Mouse (Mus musculus) kidney, embryonic 14.5 days (tissue): Measurements from ENCODE around the gene Ap3b1. TPM values are rescaled to one million over a fixed set of nuclear protein-coding genes. Genes with fewer than 3 reads are reported as not detected.

Source experiments
- ATAC-seq: fragments of 200-750 bp; cut with Nextera tagmentation; 2 replicates; pipeline ENCODE4 v1.8.0; 2017; ENCODE audit warnings: moderate number of reproducible peaks, mild to moderate bottlenecking, moderate TSS enrichment, moderate library complexity; ENCODE audit not compliant: low FRiP score, low TSS enrichment
- H3K27ac ChIP-seq: fragments of 300-500 bp; sonication (generic); 2 replicates; pipeline ENCODE4 v1.5.1; 2014; ENCODE audit warnings: low read depth, mild to moderate bottlenecking, low read length, moderate library complexity, mixed read lengths
- H3K27me3 ChIP-seq: fragments of 300-500 bp; sonication (generic); 2 replicates; pipeline ENCODE4 v1.6.1; 2014; ENCODE audit warnings: mild to moderate bottlenecking, low read length; ENCODE audit not compliant: control insufficient read depth, insufficient read depth
- H3K36me3 ChIP-seq: fragments of 300-500 bp; sonication (generic); 2 replicates; pipeline ENCODE4 v1.6.1; 2014; ENCODE audit warnings: low read length, mixed read lengths; ENCODE audit not compliant: control insufficient read depth, insufficient read depth
- H3K4me1 ChIP-seq: fragments of 300-500 bp; sonication (generic); 2 replicates; pipeline ENCODE4 v1.6.1; 2014; ENCODE audit warnings: low read length, mixed read lengths; ENCODE audit not compliant: control insufficient read depth, insufficient read depth
- H3K4me2 ChIP-seq: fragments of 300-500 bp; sonication (generic); replicated peaks from 2 replicates; pipeline ENCODE4 v1.6.1; 2014; ENCODE audit warnings: low read depth, mild to moderate bottlenecking, low read length
- H3K4me3 ChIP-seq: fragments of 300-500 bp; sonication (generic); 2 replicates; pipeline ENCODE4 v1.5.1; 2014; ENCODE audit warnings: mild to moderate bottlenecking, low read length
- H3K9ac ChIP-seq: fragments of 300-500 bp; sonication (generic); 2 replicates; pipeline ENCODE4 v1.6.1; 2014; ENCODE audit warnings: low read depth, mild to moderate bottlenecking, low read length, moderate library complexity
- H3K9me3 ChIP-seq: fragments of 300-500 bp; sonication (generic); 2 replicates; pipeline ENCODE4 v1.6.1; 2016; ENCODE audit warnings: low read length; ENCODE audit not compliant: control insufficient read depth
- WGBS: fragments of 180-500 bp; shearing (Covaris S2); extraction: QIAGEN DNeasy Blood & Tissue Kit; methylation state at CpG from one replicate; pipeline ENCODE4 v1.1.7; 2014; 5-methylcytosine and 5-hydroxymethylcytosine counted together
- polyA plus RNA-seq: library from polyadenylated mRNA; unstranded; fragments of >200 nt; fragmentation: Nextera tagmentation; extraction: Ambion mirVana; gene quantifications from 2 replicates; pipeline ENCODE4 v1.2.1, GENCODE M21; 2014

Gene Ap3b1
- polyA plus RNA-seq, 1 experiment from 2014 or later: 51.4 TPM

DNA sequence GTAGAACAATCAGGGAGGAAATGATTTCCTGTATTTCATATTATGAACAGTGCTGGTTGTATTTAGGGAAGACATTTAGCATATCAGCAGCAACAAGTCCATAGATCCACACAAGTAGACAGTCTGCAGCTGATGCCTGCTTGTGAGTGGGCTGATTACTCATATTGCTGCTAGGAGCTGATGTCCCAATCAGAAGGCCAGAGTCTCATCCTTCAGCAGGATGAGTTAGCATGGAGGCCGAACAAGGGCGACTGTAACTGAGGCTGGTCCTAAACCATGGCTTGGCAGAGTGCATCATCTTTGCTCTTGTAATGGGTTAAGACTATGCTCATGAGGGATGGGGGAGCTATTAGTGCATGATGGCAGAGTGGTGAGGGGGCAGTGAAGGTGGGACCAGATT is 9.1 kb downstream of the Ap3b1 start:
- 94% methylated on average over 2 of the region's 2 CpGs for WGBS
- no peaks in the 10 kb centered on the region for H3K27me3 ChIP-seq
- no peaks in the 10 kb centered on the region for H3K9me3 ChIP-seq
- ATAC-seq: no peak
- H3K4me2 ChIP-seq: no peak overlapping the region
- no peak overlapping the region for H3K9ac ChIP-seq
- no peaks in the 10 kb centered on the region; the same call in 1 of the 2 replicates for H3K4me1 ChIP-seq
- no peak overlapping the region for H3K27ac ChIP-seq
- H3K36me3 ChIP-seq: no peaks in the 10 kb centered on the region
- H3K4me3 ChIP-seq: no peak overlapping the region

DNA sequence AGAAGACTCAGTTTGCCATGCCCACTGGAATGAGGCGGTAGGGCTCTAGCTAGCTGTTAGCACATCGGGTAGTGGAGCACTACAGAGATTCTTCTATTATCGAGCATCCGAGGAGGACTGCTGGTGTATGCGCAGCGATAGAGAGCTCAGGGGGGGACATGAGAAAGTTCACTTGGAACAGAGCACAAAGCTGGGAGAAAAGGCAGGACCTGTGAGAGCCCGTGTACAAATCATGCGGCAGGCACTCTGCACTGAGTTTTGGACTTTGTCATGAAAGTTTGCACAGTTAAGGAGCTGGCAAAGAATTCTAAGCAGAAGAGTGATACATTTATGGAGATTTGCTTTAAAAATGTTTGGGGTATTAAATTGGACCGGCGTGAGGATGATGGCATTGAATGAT is 11.8 kb downstream of the Ap3b1 start:
- Histone ChIP-seq H3K36me3 (no peaks in the 10 kb centered on the region; the same call in 1 of the 2 replicates), H3K4me3 (no peak overlapping the region), H3K4me2 (no peak overlapping the region), H3K9ac (no peak overlapping the region), H3K4me1 (no peaks in the 10 kb centered on the region; the same call in 1 of the 2 replicates), H3K27ac (no peak overlapping the region), H3K27me3 (no peaks in the 10 kb centered on the region), H3K9me3 (no peaks in the 10 kb centered on the region)
- 85% methylated on average over 10 of the region's 10 CpGs for WGBS
- ATAC-seq: no peak

DNA sequence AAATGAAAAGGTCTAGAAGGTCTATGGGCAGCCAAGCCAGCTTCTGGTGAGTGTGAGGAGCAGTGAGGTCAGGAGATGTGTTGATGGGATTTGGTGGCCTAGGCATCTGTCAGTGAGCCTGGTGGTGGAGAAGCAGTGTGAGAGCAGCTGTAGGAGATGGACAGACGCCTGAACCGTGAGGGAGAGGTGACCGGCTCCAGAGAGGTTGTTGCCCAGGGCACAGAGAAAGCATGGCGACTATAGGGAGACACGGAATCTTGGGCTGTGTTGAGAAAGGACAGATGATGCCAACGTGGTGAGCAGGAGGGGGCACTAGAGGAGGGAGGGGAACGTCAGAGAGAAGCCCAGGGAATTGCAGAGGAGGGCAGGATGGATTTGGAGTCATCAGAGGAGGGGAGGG is 13.3 kb downstream of the Ap3b1 start:
- WGBS: 75% methylated on average over 7 of the region's 7 CpGs
- no peak for ATAC-seq
- no peaks in the 10 kb centered on the region for H3K27me3 ChIP-seq
- H3K4me1 ChIP-seq: no peaks in the 10 kb centered on the region
- no peaks in the 10 kb centered on the region; the same call in 1 of the 2 replicates for H3K36me3 ChIP-seq
- H3K4me2 ChIP-seq: no peak overlapping the region
- H3K9ac ChIP-seq: no peak overlapping the region
- no peaks in the 10 kb centered on the region for H3K9me3 ChIP-seq
- H3K4me3 ChIP-seq: no peak overlapping the region
- no peak overlapping the region for H3K27ac ChIP-seq

DNA sequence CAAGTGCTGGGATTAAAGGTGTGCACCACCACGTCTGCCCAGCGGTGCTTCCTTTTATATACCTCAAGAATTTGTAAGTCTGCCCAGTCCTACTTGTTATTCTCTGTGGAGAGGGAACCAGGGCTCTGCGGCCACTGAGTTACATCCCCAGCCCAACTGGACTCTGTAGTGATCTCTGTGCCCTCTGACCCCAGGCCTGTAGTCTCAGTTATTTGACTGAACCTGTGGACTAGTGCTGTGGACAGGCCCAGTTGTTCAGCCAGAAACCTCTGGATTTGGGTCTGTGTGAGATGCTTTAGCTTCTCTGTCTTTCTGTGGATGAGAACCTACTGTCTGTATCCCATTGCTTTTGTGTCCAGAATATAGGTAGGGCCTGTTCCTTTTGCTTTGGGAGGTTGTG is 15.4 kb downstream of the Ap3b1 start:
- H3K27me3 ChIP-seq: no peaks in the 10 kb centered on the region
- H3K4me2 ChIP-seq: no peak overlapping the region
- no peak overlapping the region for H3K27ac ChIP-seq
- H3K4me3 ChIP-seq: no peak overlapping the region
- ATAC-seq: no peak
- no peaks in the 10 kb centered on the region for H3K9me3 ChIP-seq
- H3K36me3 ChIP-seq: no peaks in the 10 kb centered on the region; the same call in 1 of the 2 replicates
- H3K4me1 ChIP-seq: no peaks in the 10 kb centered on the region
- WGBS: 93% methylated on average over 3 of the region's 3 CpGs
- H3K9ac ChIP-seq: no peak overlapping the region

DNA sequence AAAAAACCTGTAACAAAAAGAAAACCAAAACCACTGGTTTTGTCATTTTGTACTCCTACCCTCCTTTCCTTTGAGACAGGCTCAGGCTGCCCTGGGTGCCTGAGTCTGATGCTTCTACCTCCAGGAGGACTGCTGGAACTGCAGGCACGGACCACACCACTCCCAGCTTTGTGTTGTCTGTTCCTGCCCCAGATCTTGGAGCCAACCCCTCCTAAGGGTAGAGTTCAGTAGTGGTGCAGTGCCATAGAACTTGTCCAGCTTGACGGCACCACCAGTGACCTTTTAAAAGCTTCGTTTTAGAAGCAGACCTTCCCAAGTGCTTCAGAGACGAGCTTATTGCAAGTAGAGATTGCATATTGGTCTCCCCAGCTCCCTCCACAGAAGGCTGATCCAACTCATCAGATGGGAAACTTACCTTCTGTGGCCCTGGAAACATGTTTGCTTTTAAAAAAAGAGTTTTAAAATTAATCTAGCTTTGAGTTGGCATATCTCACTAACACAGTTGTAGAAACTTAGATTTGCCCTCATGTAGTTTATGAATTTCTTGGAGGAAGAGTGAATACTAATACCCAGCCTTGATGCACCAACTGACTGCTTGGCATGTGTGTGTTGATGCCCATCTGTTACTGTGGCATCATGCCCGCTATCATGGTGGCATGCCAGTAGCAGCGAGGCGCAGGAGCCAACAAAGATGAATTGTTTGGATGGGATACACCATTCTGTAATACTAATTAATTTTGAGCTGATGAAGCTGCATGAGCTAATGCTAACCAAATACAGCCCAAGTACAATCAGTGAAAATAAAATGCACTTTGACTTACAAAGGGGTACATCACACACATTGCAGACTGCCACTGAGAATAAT is 17.0 kb downstream of the Ap3b1 start:
- no peak overlapping the region for H3K4me2 ChIP-seq
- H3K9ac ChIP-seq: no peak overlapping the region
- no peak for ATAC-seq
- H3K27me3 ChIP-seq: no peaks in the 10 kb centered on the region
- H3K36me3 ChIP-seq: no peaks in the 10 kb centered on the region; the same call in 1 of the 2 replicates
- no peak overlapping the region for H3K4me3 ChIP-seq
- H3K27ac ChIP-seq: no peak overlapping the region
- 87% methylated on average over 7 of the region's 7 CpGs for WGBS
- H3K4me1 ChIP-seq: no peaks in the 10 kb centered on the region
- no peaks in the 10 kb centered on the region for H3K9me3 ChIP-seq

DNA sequence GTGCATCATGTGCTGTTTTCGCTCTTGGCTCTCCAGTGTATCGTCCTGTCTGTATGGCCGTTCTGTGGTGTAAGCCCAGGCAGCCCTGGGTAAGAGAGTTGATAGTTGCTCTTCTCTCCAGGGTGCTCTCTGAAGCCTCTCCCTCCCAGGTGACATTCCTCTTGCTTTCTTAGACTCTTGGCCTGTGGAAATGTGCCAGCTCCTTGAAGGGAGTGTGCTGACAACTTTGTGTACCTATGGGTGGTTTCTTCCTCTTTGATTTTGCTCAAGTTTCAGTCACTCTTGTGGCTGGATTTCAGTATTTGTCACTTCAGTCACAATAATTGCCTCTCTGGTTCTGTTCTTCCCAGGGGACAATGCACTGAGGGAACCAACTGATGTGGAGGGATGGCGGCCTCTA is 20.2 kb downstream of the Ap3b1 start:
- H3K36me3 ChIP-seq: no peaks in the 10 kb centered on the region; the same call in 1 of the 2 replicates
- H3K27me3 ChIP-seq: no peaks in the 10 kb centered on the region
- no peak overlapping the region for H3K9ac ChIP-seq
- H3K9me3 ChIP-seq: no peaks in the 10 kb centered on the region
- no peak overlapping the region for H3K4me3 ChIP-seq
- H3K4me2 ChIP-seq: no peak overlapping the region
- ATAC-seq: no peak
- WGBS: 86% methylated on average over 4 of the region's 4 CpGs
- no peaks in the 10 kb centered on the region for H3K4me1 ChIP-seq
- H3K27ac ChIP-seq: no peak overlapping the region

DNA sequence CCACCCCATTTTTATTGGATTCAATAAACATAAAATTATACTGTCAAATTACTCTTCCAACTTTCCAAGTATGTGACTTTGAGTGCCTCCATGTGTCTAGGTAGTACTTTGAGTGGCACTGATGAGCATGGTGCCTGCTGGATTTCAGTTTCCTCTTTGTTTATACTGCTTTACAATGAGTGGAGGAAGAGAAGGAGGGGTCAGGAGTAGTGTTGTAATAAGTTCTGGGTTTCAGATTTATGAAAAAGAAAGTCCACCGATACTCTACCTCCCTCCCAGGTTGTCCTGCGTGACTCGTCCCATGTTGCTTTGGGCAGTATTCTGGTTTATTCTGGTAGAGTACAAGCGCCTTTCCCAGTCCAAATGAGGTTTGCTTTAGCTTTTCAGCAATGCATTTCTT is 22.7 kb downstream of the Ap3b1 start:
- H3K27me3 ChIP-seq: no peaks in the 10 kb centered on the region
- no peaks in the 10 kb centered on the region for H3K4me1 ChIP-seq
- no peak overlapping the region for H3K4me2 ChIP-seq
- no peak for ATAC-seq
- WGBS: 62% methylated on average over 4 of the region's 4 CpGs
- H3K4me3 ChIP-seq: no peak overlapping the region
- no peaks in the 10 kb centered on the region; the same call in 1 of the 2 replicates for H3K36me3 ChIP-seq
- H3K27ac ChIP-seq: no peak overlapping the region
- H3K9me3 ChIP-seq: no peaks in the 10 kb centered on the region
- H3K9ac ChIP-seq: no peak overlapping the region

DNA sequence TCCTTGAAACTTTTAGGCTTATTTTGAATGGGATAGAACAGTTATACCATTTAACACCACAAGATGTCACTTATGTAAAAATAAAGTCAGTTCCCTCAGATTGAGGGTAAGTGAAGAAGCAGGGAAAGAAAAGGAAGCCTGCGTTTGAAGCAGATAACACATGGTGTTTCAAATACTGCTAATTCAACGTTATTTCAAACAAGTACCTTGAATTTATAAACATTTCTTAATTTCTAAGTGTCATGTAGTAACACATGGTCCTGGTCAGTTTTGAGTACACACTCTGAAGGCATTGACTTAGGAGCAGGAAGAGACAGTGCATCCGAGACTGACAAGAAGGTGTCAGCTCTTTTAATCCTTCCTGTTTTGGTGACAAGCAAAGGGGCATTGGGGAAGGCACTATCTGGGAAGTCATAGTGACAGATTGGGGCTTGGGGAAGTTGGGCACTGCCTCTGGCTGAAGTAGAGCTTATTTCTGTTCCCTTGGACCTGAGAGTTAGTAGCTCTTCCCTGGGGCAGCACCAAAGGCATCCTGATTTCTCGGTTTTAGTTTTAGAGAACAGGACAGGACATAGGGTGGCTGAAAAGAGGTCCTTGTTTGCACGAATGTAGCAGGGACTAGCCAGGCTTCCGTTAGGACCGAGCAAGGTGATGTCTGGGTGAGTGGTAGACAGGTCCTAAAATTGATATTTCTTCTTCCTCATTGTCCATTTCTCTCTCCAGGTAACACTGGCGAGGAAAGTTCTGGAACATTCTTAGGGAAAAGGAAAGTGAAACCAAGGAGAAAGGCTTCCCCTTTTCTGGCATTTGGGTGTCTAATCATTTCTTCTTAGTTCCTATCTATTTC is 23.3 kb downstream of the Ap3b1 start:
- Histone ChIP-seq H3K9me3 (no peaks in the 10 kb centered on the region), H3K36me3 (no peaks in the 10 kb centered on the region), H3K27ac (no peak overlapping the region), H3K4me1 (no peaks in the 10 kb centered on the region), H3K27me3 (no peaks in the 10 kb centered on the region), H3K4me2 (no peak overlapping the region), H3K9ac (no peak overlapping the region), H3K4me3 (no peak overlapping the region)
- ATAC-seq: no peak
- 68% methylated on average over 8 of the region's 8 CpGs for WGBS
